Mouse (Mus musculus) hindbrain, embryonic 16.5 days (tissue): ENCODE measurements at regions not wholly inside any gene's neighbourhood (a gene's known extent, or its start where the extent isn't known, plus 50 kb on each side); places are given as distances from the start of the nearest gene placed in this dataset.

Source experiments
- ATAC-seq: fragments of 200-750 bp; cut with Nextera tagmentation; 2 replicates; pipeline ENCODE4 v1.8.0; 2017; ENCODE audit warnings: moderate TSS enrichment, moderate library complexity
- H3K27ac ChIP-seq: fragments of 300-500 bp; sonication (generic); 2 replicates; pipeline ENCODE4 v1.5.1; 2014; ENCODE audit warnings: low read depth, mild to moderate bottlenecking, control low read depth, low read length, moderate library complexity
- H3K27me3 ChIP-seq: fragments of 300-500 bp; sonication (generic); replicated peaks from 2 replicates; pipeline ENCODE4 v1.6.1; 2014; ENCODE audit warnings: low read length; ENCODE audit not compliant: control insufficient read depth, insufficient read depth
- H3K36me3 ChIP-seq: fragments of 300-500 bp; sonication (generic); 2 replicates; pipeline ENCODE4 v1.6.1; 2014; ENCODE audit warnings: mild to moderate bottlenecking, low read length, moderate library complexity, mixed read lengths; ENCODE audit not compliant: control insufficient read depth, insufficient read depth
- H3K4me1 ChIP-seq: fragments of 300-500 bp; sonication (generic); 2 replicates; pipeline ENCODE4 v1.6.1; 2014; ENCODE audit warnings: low read depth, low read length; ENCODE audit not compliant: control insufficient read depth, insufficient read depth
- H3K4me2 ChIP-seq: fragments of 300-500 bp; sonication (generic); 2 replicates; pipeline ENCODE4 v1.6.1; 2014; ENCODE audit warnings: mild to moderate bottlenecking, low read length, control low read depth, moderate library complexity
- H3K4me3 ChIP-seq: fragments of 300-500 bp; sonication (generic); 2 replicates; pipeline ENCODE4 v1.5.1; 2014; ENCODE audit warnings: mild to moderate bottlenecking, low read length, control low read depth, moderate library complexity
- H3K9ac ChIP-seq: fragments of 300-500 bp; sonication (generic); 2 replicates; pipeline ENCODE4 v1.6.1; 2014; ENCODE audit warnings: low read depth, mild to moderate bottlenecking, control low read depth, low read length, moderate library complexity
- H3K9me3 ChIP-seq: fragments of 300-500 bp; sonication (generic); 2 replicates; pipeline ENCODE4 v1.6.1; 2014; ENCODE audit warnings: mild to moderate bottlenecking, low read length, moderate library complexity; ENCODE audit not compliant: control insufficient read depth
- WGBS: fragments of 180-500 bp; shearing (Covaris S2); extraction: QIAGEN DNeasy Blood & Tissue Kit; methylation state at CpG from one replicate; pipeline ENCODE4 v1.1.7; 2014; 5-methylcytosine and 5-hydroxymethylcytosine counted together

- Histone ChIP-seq H3K9me3 (no peaks in the 10 kb centered on the region), H3K36me3 (no peaks in the 10 kb centered on the region), H3K4me2 (no peak overlapping the region), H3K27ac (no peak overlapping the region), H3K9ac (no peak overlapping the region), H3K4me1 (no peaks in the 10 kb centered on the region), H3K4me3 (no peak overlapping the region), H3K27me3 (peaks cover 14% of the 10 kb centered on the region)
- ATAC-seq: no peak
- 48% methylated on average over 13 of the region's 13 CpGs for WGBS
These were observed 52.1 kb upstream of the Dlx4 start for GRCm38 (mm10) chr11:95198196-95198595.

DNA sequence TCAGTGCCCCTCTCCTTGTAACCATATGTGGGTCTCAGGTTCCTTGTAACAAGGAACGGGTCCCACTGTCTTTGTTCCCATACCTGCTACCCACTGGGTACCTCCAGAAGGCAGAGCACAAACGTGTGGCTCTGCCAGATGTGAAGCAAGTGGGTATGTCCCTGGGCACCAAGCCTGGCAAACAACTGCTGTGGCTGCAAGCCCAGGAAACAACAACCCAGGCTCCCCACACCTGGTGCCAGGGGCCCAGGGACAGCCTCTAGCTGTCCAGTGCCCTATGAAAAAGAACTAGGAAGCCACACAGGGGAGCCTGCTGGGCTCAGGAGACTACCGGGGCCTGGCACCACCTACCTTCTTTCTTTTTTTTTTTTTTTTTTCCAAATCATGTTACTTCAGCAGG lies 54.9 kb upstream of the Dlx4 start:
- Histone ChIP-seq H3K4me2 (no peak overlapping the region), H3K27me3 (peaks cover 22% of the 10 kb centered on the region), H3K9ac (no peak overlapping the region), H3K36me3 (no peaks in the 10 kb centered on the region), H3K4me3 (no peak overlapping the region), H3K9me3 (no peaks in the 10 kb centered on the region), H3K27ac (no peak overlapping the region), H3K4me1 (no peaks in the 10 kb centered on the region)
- ATAC-seq: no peak
- 58% methylated on average over 3 of the region's 3 CpGs for WGBS

DNA sequence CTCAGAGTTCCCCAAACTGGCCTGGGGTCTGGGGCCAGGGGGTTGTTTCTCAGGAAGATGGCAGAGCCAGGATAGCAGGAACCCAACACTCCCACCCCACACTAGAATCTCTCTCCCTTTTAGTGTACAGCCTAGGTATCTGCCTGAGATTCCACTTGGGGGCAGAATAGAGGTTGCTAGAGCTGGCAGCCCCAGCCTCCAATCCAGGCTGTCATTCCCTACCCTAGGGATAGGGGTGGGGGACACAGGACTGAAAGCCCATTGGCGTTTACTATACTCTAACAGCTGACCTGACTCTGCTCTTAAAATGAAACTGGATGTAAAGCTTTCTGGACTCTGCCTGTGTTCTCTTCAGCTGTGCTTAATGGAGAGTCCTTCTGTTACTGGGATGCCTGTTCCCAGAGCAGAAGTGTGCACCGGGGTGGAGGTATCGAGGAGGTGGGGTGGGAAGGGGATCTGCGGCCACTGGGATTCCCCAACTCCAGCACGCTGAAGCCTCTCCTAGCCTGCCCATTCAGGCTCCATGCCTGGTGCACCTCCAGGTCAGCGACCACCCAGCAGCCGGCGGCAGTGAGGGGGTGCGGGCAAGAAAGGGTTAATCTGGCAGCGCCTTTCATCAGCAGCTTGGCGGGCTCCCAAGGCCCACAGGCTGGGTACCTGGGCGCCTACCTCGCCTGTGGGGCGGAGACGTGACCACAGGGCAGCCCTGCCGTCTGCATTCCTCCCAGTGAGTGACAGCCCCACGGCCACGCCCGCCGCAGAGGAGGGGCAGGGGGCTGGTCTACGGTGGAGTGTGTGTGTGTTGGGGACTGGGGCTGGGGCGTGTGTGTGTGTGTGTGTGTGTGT lies 50.9 kb upstream of the Tac4 start:
- no peaks in the 10 kb centered on the region for H3K9me3 ChIP-seq
- H3K36me3 ChIP-seq: no peaks in the 10 kb centered on the region
- H3K9ac ChIP-seq: no peak overlapping the region
- H3K4me3 ChIP-seq: peak overlapping the region; percentile 26
- ATAC-seq: no peak; the same call in 1 of the 2 replicates
- H3K4me2 ChIP-seq: peak overlapping the region; percentile 58
- H3K27me3 ChIP-seq: 0 out of 2 replicates have a peak, but pooled peaks cover 3% of the 10 kb centered on the region
- 5% methylated on average over 21 of the region's 22 CpGs for WGBS
- peaks cover 7% of the 10 kb centered on the region; the same call in 1 of the 2 replicates for H3K4me1 ChIP-seq
- no peak overlapping the region for H3K27ac ChIP-seq

- H3K4me2 ChIP-seq: no peak overlapping the region; the same call in 1 of the 2 replicates
- ATAC-seq: no peak
- no peak overlapping the region for H3K4me3 ChIP-seq
- H3K9ac ChIP-seq: no peak overlapping the region
- H3K36me3 ChIP-seq: no peaks in the 10 kb centered on the region
- WGBS: 26% methylated on average over 5 of the region's 5 CpGs
- no peaks in the 10 kb centered on the region for H3K9me3 ChIP-seq
- no peak overlapping the region for H3K27ac ChIP-seq
- 0 out of 2 replicates have a peak, but pooled peaks cover 3% of the 10 kb centered on the region for H3K27me3 ChIP-seq
- peaks cover 7% of the 10 kb centered on the region; the same call in 1 of the 2 replicates for H3K4me1 ChIP-seq
These were observed 50.3 kb upstream of the Tac4 start for GRCm38 (mm10) chr11:95211031-95211425.
